Mouse (Mus musculus) ES-Bruce4 (cell line): ENCODE results near the gene Rara.

Experiments used
- CTCF ChIP-seq: IDR thresholded peaks from one replicate; pipeline ENCODE4 v1.8.1; 2011; ENCODE audit warnings: low read depth, low read length
- EP300 ChIP-seq: IDR thresholded peaks from 2 replicates; pipeline ENCODE4 v1.6.1; 2011; ENCODE audit warnings: low read depth, low read length; ENCODE audit not compliant: insufficient read depth
- POLR2A ChIP-seq: IDR thresholded peaks from one replicate; pipeline ENCODE4 v1.8.1; 2011; ENCODE audit warnings: low read length; ENCODE audit not compliant: insufficient read depth

GRCm38 (mm10) chr11:98889977-98890376, 37.6 kb upstream of the Rara start:
- no peak for TF ChIP-seq CTCF
- no peak for TF ChIP-seq POLR2A
- TF ChIP-seq EP300 = no peak
